Mouse (Mus musculus) ES-E14 (cell line): ENCODE results near the gene 4932438A13Rik.

Source experiments
- CHD2 ChIP-seq: IDR thresholded peaks from 2 replicates; pipeline ENCODE4 v1.6.1; 2014; ENCODE audit warnings: mild to moderate bottlenecking, low read depth, low read length, inconsistent platforms
- HCFC1 ChIP-seq: IDR thresholded peaks from 2 replicates; pipeline ENCODE4 v1.6.1; 2012; ENCODE audit warnings: low read length, inconsistent platforms, borderline replicate concordance; ENCODE audit not compliant: insufficient read depth
- MAFK ChIP-seq: IDR thresholded peaks from 2 replicates; pipeline ENCODE4 v1.6.1; 2014; ENCODE audit warnings: mild to moderate bottlenecking, low read depth, low read length, inconsistent platforms; ENCODE audit not compliant: insufficient read depth
- ZC3H11A ChIP-seq: IDR thresholded peaks from 2 replicates; pipeline ENCODE4 v1.6.1; 2012; ENCODE audit warnings: low read depth, mild to moderate bottlenecking, inconsistent platforms, low read length, borderline replicate concordance
- ZNF384 ChIP-seq: IDR thresholded peaks from 2 replicates; pipeline ENCODE4 v1.6.1; 2012; ENCODE audit warnings: low read depth, low read length, inconsistent platforms

- TF ChIP-seq ZC3H11A (no peak), HCFC1 (no peak), MAFK (no peak), ZNF384 (no peak), CHD2 (no peak)
Observed at GRCm38 (mm10) chr3:36864466-36864865, 1.6 kb downstream of the 4932438A13Rik start.
